Mouse (Mus musculus): ENCODE measurements around the gene Gjc3. TPM values are rescaled to one million over a fixed set of nuclear protein-coding genes. Genes with fewer than 3 reads are reported as not detected.

The Gjc3 gene
- total RNA-seq, 2 experiments from 2014 or later: 16.3 to 22.4 TPM

DNA sequence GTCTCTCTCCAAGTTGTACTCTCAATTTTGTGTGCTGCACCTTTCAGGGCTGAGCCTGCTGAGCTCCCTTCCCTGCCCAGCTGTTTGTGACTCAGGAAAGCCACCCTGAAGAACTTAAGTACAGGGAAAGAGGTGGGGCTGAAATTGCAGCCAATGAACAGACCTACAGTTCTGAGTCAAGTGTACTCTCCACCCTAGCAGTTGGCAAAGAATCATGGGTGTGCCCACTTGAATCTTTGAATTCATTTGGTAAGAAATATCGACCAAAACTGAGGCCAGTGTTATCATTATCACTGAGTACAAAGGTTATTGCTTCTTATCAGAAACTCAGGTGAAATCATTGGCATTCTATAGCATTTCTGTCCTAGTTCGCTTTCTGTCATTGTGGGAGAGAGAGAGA lies 41.4 kb downstream of the Gjc3 start, which contains the start of gene Cyp3a13:
Gene Cyp3a13 (minus strand): TSS at position 88 of the 400 bp plus-strand sequence.
- intact Hi-C loops (cut with DNase I): no loop called here
- no peak for DNase-seq (ENCODE audit: low spot score in 2 of 2)

DNA sequence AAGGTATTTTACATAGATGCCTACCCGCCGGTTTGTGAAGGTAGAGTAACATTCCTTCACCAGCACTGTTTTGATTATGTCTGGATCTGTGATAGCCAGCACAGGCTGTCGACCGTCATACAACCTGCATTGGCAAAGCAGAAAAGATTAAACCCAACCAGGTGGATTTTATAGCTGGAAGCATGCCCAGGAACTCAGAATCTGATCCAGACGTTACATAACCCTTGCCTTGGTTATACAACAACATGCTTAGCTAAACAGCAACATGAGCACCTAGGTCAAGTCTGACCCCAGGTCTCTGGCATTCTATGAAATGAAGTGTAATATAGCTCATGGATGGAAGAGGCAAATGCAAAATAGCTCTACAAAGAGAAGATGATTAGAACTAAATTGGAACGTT lies 47.3 kb downstream of the Gjc3 start:
- intact Hi-C loops (cut with DNase I): no loop called here

DNA sequence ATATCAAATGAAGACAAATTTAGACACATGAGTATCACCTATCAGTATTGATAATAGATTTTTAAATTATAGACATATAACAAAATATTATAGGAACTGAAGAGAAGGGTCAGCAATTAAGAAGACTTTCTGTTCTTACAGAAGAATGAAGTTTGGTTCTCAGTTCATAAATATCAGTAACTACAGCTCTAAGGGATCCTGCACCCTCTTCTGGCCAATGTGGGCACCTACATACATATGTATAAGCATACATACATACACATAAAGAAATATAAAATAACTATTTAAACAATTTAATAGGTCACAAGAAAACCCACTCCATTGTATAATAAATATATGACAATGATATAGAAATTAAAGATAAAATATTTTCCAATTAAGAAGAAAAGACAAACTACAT lies 48.4 kb downstream of the Gjc3 start:
- intact Hi-C loops (cut with DNase I): no loop called here
- DNase-seq (ENCODE audit: low spot score in 2 of 2): no peak

More for the DNA sequence above, 47.3 kb downstream of the Gjc3 start:
- no peak for DNase-seq (ENCODE audit: low spot score in 2 of 2)

DNA sequence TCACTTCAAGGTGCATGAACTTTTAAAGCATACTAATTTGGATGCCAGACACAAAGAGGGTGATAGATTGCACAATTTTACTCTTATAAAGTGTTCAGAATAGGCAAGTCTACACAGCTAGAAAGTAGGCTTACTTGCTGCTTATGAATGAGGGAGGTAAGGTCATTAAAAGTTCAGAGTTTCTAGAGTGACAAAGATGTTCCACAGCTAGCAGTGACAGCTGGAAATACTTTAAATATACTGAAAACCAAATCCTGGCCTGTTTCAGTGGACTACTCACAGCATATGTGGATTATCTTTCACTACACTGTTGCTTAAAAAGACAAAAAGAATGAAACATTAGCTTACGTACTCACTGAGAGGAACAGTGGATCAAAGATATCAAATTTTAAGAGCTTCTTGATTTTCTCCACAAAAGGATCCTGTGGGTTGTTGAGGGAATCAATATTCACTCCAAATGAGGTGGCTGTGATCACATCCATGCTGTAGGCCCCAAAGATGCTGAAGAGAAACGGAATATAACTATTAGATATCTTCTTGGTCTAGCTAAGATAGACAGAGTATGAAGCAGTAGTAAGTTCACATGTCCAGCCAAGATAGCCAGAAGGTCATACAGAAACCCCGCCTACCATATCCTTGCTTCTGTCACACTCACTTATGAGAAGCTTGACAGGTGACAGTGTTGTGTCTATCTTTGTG lies 53.2 kb downstream of the Gjc3 start:
- intact Hi-C loops (cut with DNase I): no loop called here
- no peak for DNase-seq (ENCODE audit: low spot score in 2 of 2)

Other genes with a start within 250 kb of the Gjc3 start
- gene Nyap1, start 221.5 kb downstream of the Gjc3 start, total RNA-seq (2021): 10 to 100 TPM; 69.0 to 73.4 TPM
- 100 to 1,000 TPM; 173 to 195 TPM for gene Tsc22d4, start 217.4 kb downstream of the Gjc3 start, total RNA-seq (2021)
- 10 to 100 TPM; 23.4 to 27.1 TPM for gene Ppp1r35, start 184.2 kb downstream of the Gjc3 start, total RNA-seq (2021)
- gene Mepce, start 175.4 kb downstream of the Gjc3 start, total RNA-seq (2021): 10 to 100 TPM; 41.4 to 45.0 TPM
- 1 to 10 TPM; 4.6 to 6.7 TPM for gene Zcwpw1, start 175.3 kb downstream of the Gjc3 start, total RNA-seq (2021)
- gene Pilra, start 126.8 kb downstream of the Gjc3 start, total RNA-seq (2021): 1 to 10 TPM in 1 of 2 experiments, under 1 TPM in 1; 0.92 to 1.2 TPM
- not detected for gene Pilrb1, start 105.0 kb downstream of the Gjc3 start, total RNA-seq (2021)
- gene Pilrb2, start 91.3 kb downstream of the Gjc3 start, total RNA-seq (2021): not detected
- gene Cyp3a13, start 41.5 kb downstream of the Gjc3 start, total RNA-seq (2021): under 1 TPM; 0.11 to 0.18 TPM
- not detected for gene Azgp1, start 18.4 kb upstream of the Gjc3 start, total RNA-seq (2021)
- not detected for gene Smok3a, start 58.2 kb upstream of the Gjc3 start, total RNA-seq (2021)
- not detected for gene Smok3b, start 58.3 kb upstream of the Gjc3 start, total RNA-seq (2021)
- gene Smok3c, start 90.1 kb upstream of the Gjc3 start, total RNA-seq (2021): not detected
- gene Zkscan1, start 122.0 kb upstream of the Gjc3 start, total RNA-seq (2021): 10 to 100 TPM; 39.4 to 40.5 TPM
- 10 to 100 TPM; 16.4 to 16.6 TPM for gene Zscan21, start 153.8 kb upstream of the Gjc3 start, total RNA-seq (2021)
- gene Zfp113, start 192.6 kb upstream of the Gjc3 start, total RNA-seq (2021): 10 to 100 TPM; 11.5 to 16.9 TPM
- 100 to 1,000 TPM; 130 to 133 TPM for gene Cops6, start 198.0 kb upstream of the Gjc3 start, total RNA-seq (2021)
- gene Ap4m1, start 208.9 kb upstream of the Gjc3 start, total RNA-seq (2021): 10 to 100 TPM; 22.9 to 23.4 TPM
- gene Mcm7, start 209.3 kb upstream of the Gjc3 start, total RNA-seq (2021): 10 to 100 TPM; 11.7 to 13.7 TPM
- gene Taf6, start 224.4 kb upstream of the Gjc3 start, total RNA-seq (2021): 10 to 100 TPM; 39.3 to 42.0 TPM
- 10 to 100 TPM; 15.6 to 16.9 TPM for gene Cnpy4, start 224.4 kb upstream of the Gjc3 start, total RNA-seq (2021)
- 10 to 100 TPM in 1 of 2 experiments, 1 to 10 TPM in 1; 8.9 to 10.3 TPM for gene Mblac1, start 231.2 kb upstream of the Gjc3 start, total RNA-seq (2021)